Mouse (Mus musculus): ENCODE measurements around the gene Calcrl.

DNA sequence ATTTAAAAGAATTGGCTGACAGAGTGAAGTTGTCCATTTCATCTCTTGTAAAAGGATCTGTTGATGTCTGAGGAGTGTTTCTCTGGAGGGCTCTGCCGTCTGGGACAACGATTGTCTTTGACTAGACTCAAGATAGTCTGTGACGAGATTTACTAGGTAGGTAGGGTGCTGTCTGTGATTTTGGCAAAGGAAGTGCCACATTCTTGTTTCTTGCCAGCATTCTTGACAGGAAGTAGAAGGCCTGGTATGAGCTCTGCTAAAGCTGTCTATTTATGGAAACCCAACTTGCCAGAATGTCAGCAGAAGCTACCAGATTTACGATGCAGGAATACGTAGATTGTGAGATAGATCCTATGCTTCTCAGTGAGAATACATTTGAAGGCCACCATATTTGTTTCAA is 16.7 kb upstream of the Calcrl start:
- no peak for TF ChIP-seq CTCF (IDR thresholded peaks at IDR 0.05; ENCODE audit: low read depth)
- TF ChIP-seq EP300 (IDR thresholded peaks at IDR 0.05; ENCODE audit: low read depth) = no peak

All from heart, postnatal 0 days (tissue).